8 mouse cellular contexts compared by ENCODE assay signal in genomic region chr1:132315889-132316624, GRCm38 (mm10). TPM values are rescaled to one million over a fixed set of nuclear protein-coding genes. Genes with fewer than 3 reads are reported as not detected.
DNase-seq lines count a peak whose midpoint lies in the region; ATAC-seq and TF ChIP-seq lines count a peak whose summit lies in the region.

Gene Nuak2 (plus strand): TSS chr1:132316126.

- H3K27me3 ChIP-seq in embryonic facial prominence, embryonic 10.5 days (replicated peaks; ENCODE audit: low read depth, poor library complexity, severe bottlenecking), result peaks cover 56% of the 10 kb centered on the region
- H3K27me3 ChIP-seq in limb, embryonic 13.5 days, result peaks cover 57% of the 10 kb centered on the region
- H3K27me3 ChIP-seq in midbrain, embryonic 15.5 days (replicated peaks), result no peaks in the 10 kb centered on the region
- no peaks in the 10 kb centered on the region for H3K27me3 ChIP-seq in spleen, adult 2 months (ENCODE audit: control insufficient read depth, insufficient read depth, low read length)

- no peaks in the 10 kb centered on the region for H3K9me3 ChIP-seq in embryonic facial prominence, embryonic 10.5 days
- no peaks in the 10 kb centered on the region for H3K9me3 ChIP-seq in limb, embryonic 13.5 days
- H3K9me3 ChIP-seq in midbrain, embryonic 15.5 days, result no peaks in the 10 kb centered on the region

- peak; percentile 74 for DNase-seq in layer of hippocampus, adult 11-12 months (ENCODE audit: low spot score)
- no peak for DNase-seq in layer of hippocampus, adult 9-10 months (ENCODE audit: low spot score)
- peak; percentile 92 for DNase-seq in embryonic facial prominence, embryonic 10.5 days (ENCODE audit: low spot score)
- DNase-seq in heart, adult 11 months, result peak; percentile 99
- DNase-seq in kidney, adult 18-20 months, result peak; percentile 97
- DNase-seq in spleen, adult 2 months (ENCODE audit: low read depth in 1 of 2, low spot score in 2 of 2), result peak; percentile 71 to 91

- no peak for TF ChIP-seq CTCF in spleen, adult 2 months (IDR thresholded peaks at IDR 0.05; ENCODE audit: extremely low read depth, insufficient read depth, insufficient read length, insufficient replicate concordance)

- peak; percentile 86 for ATAC-seq in limb, embryonic 13.5 days (ENCODE audit: low FRiP score, low read depth)
- peak; percentile 91 for ATAC-seq in midbrain, embryonic 15.5 days (replicated peaks)

- TF ChIP-seq POLR2A in spleen, adult 2 months (IDR thresholded peaks at IDR 0.05; ENCODE audit: low read depth, low read length), result peak; percentile 71

- peaks cover 10% of the 10 kb centered on the region for H3K36me3 ChIP-seq in embryonic facial prominence, embryonic 10.5 days (replicated peaks)
- no peaks in the 10 kb centered on the region for H3K36me3 ChIP-seq in limb, embryonic 13.5 days
- H3K36me3 ChIP-seq in midbrain, embryonic 15.5 days (replicated peaks), result no peaks in the 10 kb centered on the region
- peaks cover 2% of the 10 kb centered on the region; the same call in 1 of the 2 replicates for H3K36me3 ChIP-seq in spleen, adult 2 months (ENCODE audit: control insufficient read depth, insufficient read depth, low read length)

- peak within 1 kb of the TSS; percentile 85 for H3K27ac ChIP-seq in embryonic facial prominence, embryonic 10.5 days (replicated peaks)
- no peak within 1 kb of the TSS for H3K27ac ChIP-seq in limb, embryonic 13.5 days
- H3K27ac ChIP-seq in midbrain, embryonic 15.5 days, result peak within 1 kb of the TSS; percentile 80
- H3K27ac ChIP-seq in spleen, adult 2 months (ENCODE audit: insufficient read depth, low read length), result peak within 1 kb of the TSS; percentile 88

- H3K9ac ChIP-seq in limb, embryonic 13.5 days, result peak within 1 kb of the TSS; percentile 58
- peak within 1 kb of the TSS; percentile 57 for H3K9ac ChIP-seq in midbrain, embryonic 15.5 days

- peaks cover 54% of the 10 kb centered on the region for H3K4me1 ChIP-seq in embryonic facial prominence, embryonic 10.5 days
- peaks cover 26% of the 10 kb centered on the region for H3K4me1 ChIP-seq in limb, embryonic 13.5 days
- H3K4me1 ChIP-seq in midbrain, embryonic 15.5 days, result peaks cover 41% of the 10 kb centered on the region
- peaks cover 18% of the 10 kb centered on the region; the same call in 1 of the 2 replicates for H3K4me1 ChIP-seq in spleen, adult 2 months (ENCODE audit: control insufficient read depth, insufficient read depth, insufficient read length)

- H3K4me3 ChIP-seq in embryonic facial prominence, embryonic 10.5 days, result peak within 1 kb of the TSS; percentile 72
- peak within 1 kb of the TSS; percentile 55 for H3K4me3 ChIP-seq in limb, embryonic 13.5 days
- peak within 1 kb of the TSS; percentile 63 for H3K4me3 ChIP-seq in midbrain, embryonic 15.5 days
- H3K4me3 ChIP-seq in spleen, adult 2 months (ENCODE audit: extremely low read depth, insufficient read depth, insufficient read length), result peak within 1 kb of the TSS; percentile 78

- peak within 1 kb of the TSS; percentile 94 for H3K4me2 ChIP-seq in limb, embryonic 13.5 days (replicated peaks)
- peak within 1 kb of the TSS; percentile 75 for H3K4me2 ChIP-seq in midbrain, embryonic 15.5 days

- WGBS in embryonic facial prominence, embryonic 10.5 days, result under 1% methylated on average over 67 of the region's 67 CpGs
- WGBS in limb, embryonic 13.5 days, result under 1% methylated on average over 67 of the region's 67 CpGs
- under 1% methylated on average over 67 of the region's 67 CpGs for WGBS in midbrain, embryonic 15.5 days
- under 1% methylated on average over 67 of the region's 67 CpGs for WGBS in spleen, adult 2 months

RNA-seq across cellular contexts. Expression of gene Nuak2, which starts in this region (rescaled TPM):
- 12.6 and 19.6 TPM in 2 replicates for polyA plus RNA-seq in embryonic facial prominence, embryonic 10.5 days (2016; fragmentation: Nextera tagmentation; extraction: Ambion mirVana)
- polyA plus RNA-seq in limb, embryonic 13.5 days (2015; fragmentation: Nextera tagmentation; extraction: Ambion mirVana), result 1.2 and 1.4 TPM in 2 replicates
- polyA plus RNA-seq in midbrain, embryonic 15.5 days (2015; fragmentation: Nextera tagmentation; extraction: Ambion mirVana), result 26.1 and 27.9 TPM in 2 replicates
- 17.4 and 25.5 TPM in 2 replicates for polyA plus RNA-seq in spleen, adult 2 months (2012; rRNA removed)
